Mouse (Mus musculus) stomach, postnatal 0 days (tissue): Measurements from ENCODE around the gene Magi3.

Experiments
- CTCF ChIP-seq: IDR thresholded peaks from 2 replicates; pipeline ENCODE4 v1.5.1; 2016; ENCODE audit warnings: antibody characterized with exemption, low read depth, mild to moderate bottlenecking, moderate library complexity
- EP300 ChIP-seq: optimal IDR thresholded peaks from 2 replicates; pipeline ENCODE3; 2016; ENCODE audit warnings: antibody characterized with exemption

DNA sequence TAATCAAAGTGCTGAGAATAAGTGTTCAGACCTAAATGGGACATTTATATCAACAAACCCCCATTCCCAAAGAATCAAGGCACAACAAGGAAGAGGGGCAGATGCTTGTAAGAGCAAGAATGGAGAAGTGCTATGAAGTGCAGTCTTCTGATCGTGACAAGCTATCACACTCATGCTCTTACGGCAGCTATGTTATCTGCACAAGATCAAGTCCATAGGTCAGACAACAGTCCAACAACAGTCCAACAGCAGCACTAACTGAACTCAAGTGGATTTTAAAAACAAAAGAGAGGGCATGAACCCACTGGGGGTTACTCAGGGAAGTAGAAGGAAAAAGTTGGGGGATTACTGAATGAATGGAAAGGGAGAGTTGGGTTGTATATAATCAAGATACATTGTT, 30.4 kb downstream of the Magi3 start:
- no peak for TF ChIP-seq CTCF
- no peak for TF ChIP-seq EP300
